Mouse (Mus musculus) heart, embryonic 15.5 days (tissue): Measurements from ENCODE around the gene Capn8. TPM values are rescaled to one million over a fixed set of nuclear protein-coding genes. Genes with fewer than 3 reads are reported as not detected.

Experiments
- ATAC-seq: fragments of 200-750 bp; cut with Nextera tagmentation; replicated peaks from 2 replicates; pipeline ENCODE4 v1.8.0; 2017; ENCODE audit warnings: low read depth, moderate TSS enrichment; ENCODE audit not compliant: insufficient number of reproducible peaks, insufficient read depth, low FRiP score
- H3K27ac ChIP-seq: fragments of 300-500 bp; sonication (generic); 2 replicates; pipeline ENCODE4 v1.5.1; 2015; ENCODE audit warnings: mild to moderate bottlenecking, inconsistent platforms
- H3K27me3 ChIP-seq: fragments of 300-500 bp; sonication (generic); 2 replicates; pipeline ENCODE4 v1.6.1; 2015; ENCODE audit warnings: inconsistent platforms
- H3K36me3 ChIP-seq: fragments of 300-500 bp; sonication (generic); 2 replicates; pipeline ENCODE4 v1.6.1; 2015; ENCODE audit warnings: mild to moderate bottlenecking, inconsistent platforms
- H3K4me1 ChIP-seq: fragments of 300-500 bp; sonication (generic); replicated peaks from 2 replicates; pipeline ENCODE4 v1.6.1; 2015; ENCODE audit warnings: inconsistent platforms
- H3K4me2 ChIP-seq: fragments of 300-500 bp; sonication (generic); 2 replicates; pipeline ENCODE4 v1.6.1; 2015; ENCODE audit warnings: inconsistent platforms, mild to moderate bottlenecking, moderate library complexity
- H3K4me3 ChIP-seq: fragments of 300-500 bp; sonication (generic); 2 replicates; pipeline ENCODE4 v1.5.1; 2015; ENCODE audit warnings: mild to moderate bottlenecking, inconsistent platforms
- H3K9ac ChIP-seq: fragments of 300-500 bp; sonication (generic); 2 replicates; pipeline ENCODE4 v1.6.1; 2015; ENCODE audit warnings: mild to moderate bottlenecking, inconsistent platforms
- H3K9me3 ChIP-seq: fragments of 300-500 bp; sonication (generic); replicated peaks from 2 replicates; pipeline ENCODE4 v1.6.1; 2016; ENCODE audit warnings: inconsistent platforms
- WGBS: fragments of 180-500 bp; shearing (Covaris S2); methylation state at CpG from one replicate; pipeline ENCODE4 v1.1.7; 2015; ENCODE audit warnings: mixed read lengths; 5-methylcytosine and 5-hydroxymethylcytosine counted together
- polyA plus RNA-seq: library from polyadenylated mRNA; unstranded; fragments of >200 nt; fragmentation: Nextera tagmentation; extraction: Ambion mirVana; gene quantifications from 2 replicates; pipeline ENCODE4 v1.2.1, GENCODE M21; 2015

Gene Capn8
- polyA plus RNA-seq, 1 experiment from 2014 or later = not detected

GRCm38 (mm10) chr1:182553649-182554375, 11.0 kb upstream of the Capn8 start:
- WGBS = 57% methylated on average over 12 of the region's 12 CpGs
- Histone ChIP-seq H3K4me1 (no peaks in the 10 kb centered on the region), H3K36me3 (no peaks in the 10 kb centered on the region), H3K27ac (no peak overlapping the region), H3K27me3 (no peaks in the 10 kb centered on the region), H3K9ac (no peak overlapping the region), H3K4me3 (no peak overlapping the region), H3K4me2 (no peak overlapping the region), H3K9me3 (no peaks in the 10 kb centered on the region)
- no peak for ATAC-seq

GRCm38 (mm10) chr1:182558271-182558670, 6.5 kb upstream of the Capn8 start:
- WGBS = 79% methylated on average over 4 of the region's 4 CpGs
- no peak overlapping the region for H3K4me2 ChIP-seq
- no peak overlapping the region for H3K4me3 ChIP-seq
- H3K9ac ChIP-seq = no peak overlapping the region
- H3K27me3 ChIP-seq = peaks cover 4% of the 10 kb centered on the region; the same call in 1 of the 2 replicates
- H3K4me1 ChIP-seq = no peaks in the 10 kb centered on the region; the same call in none of the 2 replicates
- ATAC-seq = no peak
- no peak overlapping the region for H3K27ac ChIP-seq
- no peaks in the 10 kb centered on the region for H3K9me3 ChIP-seq
- H3K36me3 ChIP-seq = no peaks in the 10 kb centered on the region

GRCm38 (mm10) chr1:182559530-182559929, 5.3 kb upstream of the Capn8 start:
- H3K4me2 ChIP-seq = no peak overlapping the region
- H3K36me3 ChIP-seq = no peaks in the 10 kb centered on the region
- peaks cover 4% of the 10 kb centered on the region; the same call in 1 of the 2 replicates for H3K27me3 ChIP-seq
- 86% methylated on average over 11 of the region's 11 CpGs for WGBS
- H3K9me3 ChIP-seq = no peaks in the 10 kb centered on the region
- ATAC-seq = no peak
- peaks cover 4% of the 10 kb centered on the region for H3K4me1 ChIP-seq
- H3K27ac ChIP-seq = no peak overlapping the region
- H3K4me3 ChIP-seq = no peak overlapping the region
- no peak overlapping the region for H3K9ac ChIP-seq

GRCm38 (mm10) chr1:182560390-182561098, 4.3 kb upstream of the Capn8 start:
- WGBS = 18% methylated on average over 3 of the region's 3 CpGs
- H3K27ac ChIP-seq = no peak overlapping the region

GRCm38 (mm10) chr1:182561945-182562514, 2.8 kb upstream of the Capn8 start:
- 76% methylated on average over 11 of the region's 11 CpGs for WGBS
- H3K36me3 ChIP-seq = no peaks in the 10 kb centered on the region
- peaks cover 4% of the 10 kb centered on the region; the same call in 1 of the 2 replicates for H3K27me3 ChIP-seq
- H3K4me2 ChIP-seq = no peak overlapping the region
- H3K4me3 ChIP-seq = no peak overlapping the region
- no peak for ATAC-seq
- peaks cover 4% of the 10 kb centered on the region for H3K4me1 ChIP-seq
- H3K9ac ChIP-seq = no peak overlapping the region
- H3K9me3 ChIP-seq = no peaks in the 10 kb centered on the region
- no peak overlapping the region for H3K27ac ChIP-seq

More at GRCm38 (mm10) chr1:182560390-182561098, 4.3 kb upstream of the Capn8 start:
- no peaks in the 10 kb centered on the region for H3K9me3 ChIP-seq
- peaks cover 4% of the 10 kb centered on the region; the same call in 1 of the 2 replicates for H3K27me3 ChIP-seq
- no peak overlapping the region for H3K4me2 ChIP-seq
- 0 out of 2 replicates have a peak, but pooled peaks have one; percentile 21 for ATAC-seq
- peaks cover 4% of the 10 kb centered on the region for H3K4me1 ChIP-seq
- H3K4me3 ChIP-seq = no peak overlapping the region
- no peaks in the 10 kb centered on the region for H3K36me3 ChIP-seq
- H3K9ac ChIP-seq = no peak overlapping the region

- 45% methylated on average over 16 of the region's 16 CpGs for WGBS
- no peak overlapping the region for H3K27ac ChIP-seq
- H3K4me3 ChIP-seq = no peak overlapping the region
- H3K9me3 ChIP-seq = no peaks in the 10 kb centered on the region
- peaks cover 4% of the 10 kb centered on the region for H3K4me1 ChIP-seq
- peaks cover 4% of the 10 kb centered on the region; the same call in 1 of the 2 replicates for H3K27me3 ChIP-seq
- no peaks in the 10 kb centered on the region for H3K36me3 ChIP-seq
- H3K4me2 ChIP-seq = no peak overlapping the region
- ATAC-seq = no peak
- no peak overlapping the region for H3K9ac ChIP-seq
Observed at GRCm38 (mm10) chr1:182562576-182563370, 2.0 kb upstream of the Capn8 start.

GRCm38 (mm10) chr1:182565351-182565835, 586 bp downstream of the Capn8 start:
- Histone ChIP-seq H3K4me2 (no peak overlapping the region), H3K27me3 (peaks cover 4% of the 10 kb centered on the region; the same call in 1 of the 2 replicates), H3K27ac (no peak overlapping the region), H3K4me1 (peaks cover 4% of the 10 kb centered on the region), H3K9me3 (no peaks in the 10 kb centered on the region), H3K36me3 (no peaks in the 10 kb centered on the region), H3K9ac (no peak overlapping the region), H3K4me3 (no peak overlapping the region)
- 75% methylated on average over 6 of the region's 6 CpGs for WGBS
- no peak for ATAC-seq

- Histone ChIP-seq H3K4me1 (peaks cover 14% of the 10 kb centered on the region), H3K36me3 (no peaks in the 10 kb centered on the region), H3K27ac (no peak overlapping the region), H3K4me3 (no peak overlapping the region), H3K9ac (no peak overlapping the region), H3K4me2 (no peak overlapping the region), H3K9me3 (no peaks in the 10 kb centered on the region), H3K27me3 (no peaks in the 10 kb centered on the region)
- no peak for ATAC-seq
- WGBS = 34% methylated on average over 3 of the region's 3 CpGs
Observed at GRCm38 (mm10) chr1:182571148-182571547, 6.3 kb downstream of the Capn8 start.

GRCm38 (mm10) chr1:182571973-182572372, 7.2 kb downstream of the Capn8 start:
- peaks cover 14% of the 10 kb centered on the region for H3K4me1 ChIP-seq
- no peaks in the 10 kb centered on the region for H3K36me3 ChIP-seq
- no peak for ATAC-seq
- H3K4me3 ChIP-seq = no peak overlapping the region
- no peaks in the 10 kb centered on the region for H3K27me3 ChIP-seq
- 85% methylated on average over 11 of the region's 11 CpGs for WGBS
- H3K27ac ChIP-seq = no peak overlapping the region
- H3K9me3 ChIP-seq = no peaks in the 10 kb centered on the region
- no peak overlapping the region for H3K9ac ChIP-seq
- H3K4me2 ChIP-seq = no peak overlapping the region

GRCm38 (mm10) chr1:182573856-182574665, 9.3 kb downstream of the Capn8 start:
- H3K36me3 ChIP-seq = no peaks in the 10 kb centered on the region
- 33% methylated on average over 8 of the region's 8 CpGs for WGBS
- H3K27ac ChIP-seq = no peak overlapping the region
- H3K4me1 ChIP-seq = peaks cover 14% of the 10 kb centered on the region
- H3K27me3 ChIP-seq = no peaks in the 10 kb centered on the region
- no peak for ATAC-seq
- H3K4me3 ChIP-seq = no peak overlapping the region
- H3K9ac ChIP-seq = no peak overlapping the region
- H3K9me3 ChIP-seq = no peaks in the 10 kb centered on the region
- no peak overlapping the region for H3K4me2 ChIP-seq
